Mouse (Mus musculus) intestine, embryonic 14.5 days (tissue): ENCODE results near the gene Ezh1. TPM values are rescaled to one million over a fixed set of nuclear protein-coding genes. Genes with fewer than 3 reads are reported as not detected.

Experiments used
- ATAC-seq: fragments of 200-750 bp; cut with Nextera tagmentation; replicated peaks from 2 replicates; pipeline ENCODE4 v1.8.0; 2017; ENCODE audit warnings: low read depth, moderate number of reproducible peaks, moderate TSS enrichment, moderate library complexity; ENCODE audit not compliant: low FRiP score, low TSS enrichment
- DNase-seq: peaks from one replicate; pipeline ENCODE4 v3.0.0-alpha.2; 2018; ENCODE audit warnings: low spot score
- H3K27ac ChIP-seq: fragments of 300-500 bp; sonication (generic); 2 replicates; pipeline ENCODE4 v1.5.1; 2014; ENCODE audit warnings: low read depth, mild to moderate bottlenecking, control low read depth
- H3K27me3 ChIP-seq: fragments of 300-500 bp; sonication (generic); replicated peaks from 2 replicates; pipeline ENCODE4 v1.6.1; 2014; ENCODE audit warnings: low read length, control low read depth; ENCODE audit not compliant: control insufficient read depth, insufficient read depth
- H3K36me3 ChIP-seq: fragments of 300-500 bp; sonication (generic); 2 replicates; pipeline ENCODE4 v1.6.1; 2014; ENCODE audit warnings: low read length, control low read depth; ENCODE audit not compliant: control insufficient read depth, insufficient read depth
- H3K4me1 ChIP-seq: fragments of 300-500 bp; sonication (generic); replicated peaks from 2 replicates; pipeline ENCODE4 v1.6.1; 2014; ENCODE audit warnings: low read length, control low read depth, mixed read lengths; ENCODE audit not compliant: control insufficient read depth, insufficient read depth
- H3K4me2 ChIP-seq: fragments of 300-500 bp; sonication (generic); 2 replicates; pipeline ENCODE4 v1.6.1; 2014; ENCODE audit warnings: low read length
- H3K4me3 ChIP-seq: fragments of 300-500 bp; sonication (generic); 2 replicates; pipeline ENCODE4 v1.5.1; 2014; ENCODE audit warnings: low read depth, low read length, control low read depth, mixed read lengths
- H3K9ac ChIP-seq: fragments of 300-500 bp; sonication (generic); 2 replicates; pipeline ENCODE4 v1.6.1; 2014; ENCODE audit warnings: mild to moderate bottlenecking, low read length
- H3K9me3 ChIP-seq: fragments of 300-500 bp; sonication (generic); 2 replicates; pipeline ENCODE4 v1.6.1; 2016; ENCODE audit warnings: low read length, control low read depth; ENCODE audit not compliant: control insufficient read depth
- WGBS: fragments of 180-500 bp; shearing (Covaris S2); extraction: QIAGEN DNeasy Blood & Tissue Kit; methylation state at CpG from one replicate; pipeline ENCODE4 v1.1.7; 2014; 5-methylcytosine and 5-hydroxymethylcytosine counted together
- polyA plus RNA-seq: library from polyadenylated mRNA; unstranded; fragments of >200 nt; fragmentation: Nextera tagmentation; extraction: Ambion mirVana; gene quantifications from 2 replicates; pipeline ENCODE4 v1.2.1, GENCODE M21; 2014

Gene Ezh1
- 20.2 and 21.8 TPM in 2 replicates for polyA plus RNA-seq

DNA sequence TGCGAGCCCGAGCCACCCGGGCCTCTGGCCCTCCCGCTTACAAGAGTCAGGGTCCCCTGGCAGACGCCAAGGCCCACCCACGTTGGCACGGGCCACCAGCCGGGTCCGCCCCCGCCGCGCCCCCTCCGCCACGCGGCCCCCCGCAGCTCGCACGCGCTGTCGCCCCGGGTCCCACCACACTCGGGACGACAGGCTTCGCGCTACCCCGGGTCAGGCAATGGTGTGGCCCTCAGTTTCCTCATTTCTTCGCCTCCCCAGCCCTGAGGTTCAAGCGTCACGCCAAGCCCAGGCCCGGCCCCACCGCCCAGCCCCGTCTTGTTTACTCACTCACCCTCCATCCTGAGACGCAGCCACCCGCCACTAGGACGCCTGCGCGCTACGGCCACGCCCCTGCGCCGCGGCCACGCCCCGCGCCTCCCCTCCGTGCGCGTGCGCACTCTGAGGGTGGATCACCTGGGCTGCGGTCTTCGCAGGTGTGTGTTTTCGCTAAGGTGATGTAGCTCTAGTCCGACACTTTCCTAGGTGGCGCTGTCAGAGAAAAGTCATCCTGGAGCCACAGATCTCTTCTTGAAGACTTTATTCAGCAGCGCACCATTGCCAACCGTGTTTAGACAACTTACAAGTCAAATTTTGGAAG, at the start of gene Ezh1:
Gene Ezh1, minus strand, starts transcription at position 399 of the 637 bp plus-strand sequence.
- Histone ChIP-seq H3K36me3 (no peaks in the 10 kb centered on the region), H3K9me3 (no peaks in the 10 kb centered on the region), H3K27ac (peak within 1 kb of the TSS; percentile 51; the same call in 1 of the 2 replicates), H3K9ac (peak within 1 kb of the TSS; percentile 82), H3K27me3 (no peaks in the 10 kb centered on the region), H3K4me3 (peak within 1 kb of the TSS; percentile 91), H3K4me1 (peaks cover 27% of the 10 kb centered on the region), H3K4me2 (peak within 1 kb of the TSS; percentile 75)
- WGBS = 1% methylated on average over 55 of the region's 56 CpGs
- peak; percentile 91 for ATAC-seq
- DNase-seq = peak; percentile 91

- Histone ChIP-seq H3K9ac (no peak overlapping the region), H3K4me1 (peaks cover 29% of the 10 kb centered on the region), H3K9me3 (no peaks in the 10 kb centered on the region), H3K27ac (no peak overlapping the region), H3K4me3 (no peak overlapping the region), H3K36me3 (peaks cover 14% of the 10 kb centered on the region; the same call in 1 of the 2 replicates), H3K4me2 (no peak overlapping the region), H3K27me3 (no peaks in the 10 kb centered on the region)
- no peak for ATAC-seq
- no peak for DNase-seq
- 71% methylated on average over 4 of the region's 4 CpGs for WGBS
Observed at GRCm38 (mm10) chr11:101275309-101275708, 49.0 kb upstream of the Ezh1 start.

GRCm38 (mm10) chr11:101272446-101272845, 46.2 kb upstream of the Ezh1 start:
- no peak for ATAC-seq
- H3K9ac ChIP-seq = no peak overlapping the region
- WGBS = 85% methylated on average over 3 of the region's 3 CpGs

DNA sequence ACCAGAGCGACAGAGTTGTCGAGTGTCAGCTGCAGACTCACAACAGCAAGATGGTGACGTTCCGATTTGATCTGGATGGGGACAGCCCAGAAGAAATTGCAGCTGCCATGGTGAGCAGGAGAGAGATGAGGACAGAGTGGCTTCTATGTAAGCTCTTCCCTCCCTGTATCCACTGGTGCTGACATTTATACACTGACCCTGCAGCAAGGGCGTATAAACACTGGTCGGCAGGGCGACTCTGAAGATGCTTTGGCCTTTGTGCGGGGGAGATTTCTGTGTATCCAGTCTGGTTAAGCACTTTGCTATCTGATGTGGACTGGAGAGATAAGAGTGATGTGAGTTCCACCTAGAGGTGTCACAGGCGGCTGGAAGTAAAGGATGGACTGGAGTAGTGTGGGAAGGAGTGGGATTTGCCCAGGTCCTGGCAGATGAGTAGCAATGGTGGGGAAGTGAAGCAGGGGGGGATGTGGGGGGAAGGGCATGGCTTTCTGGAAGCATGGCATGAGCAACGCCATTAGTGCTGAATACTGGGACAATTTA, 43.4 kb upstream of the Ezh1 start:
- DNase-seq = peak; percentile 76
- no peaks in the 10 kb centered on the region for H3K9me3 ChIP-seq
- 12% methylated on average over 10 of the region's 10 CpGs for WGBS
- H3K27me3 ChIP-seq = peaks cover 8% of the 10 kb centered on the region
- no peak overlapping the region for H3K9ac ChIP-seq
- no peak for ATAC-seq
- 0 out of 2 replicates have a peak, but pooled peaks cover 3% of the 10 kb centered on the region for H3K36me3 ChIP-seq
- no peak overlapping the region for H3K27ac ChIP-seq
- peaks cover 12% of the 10 kb centered on the region for H3K4me1 ChIP-seq
- no peak overlapping the region for H3K4me2 ChIP-seq
- no peak overlapping the region for H3K4me3 ChIP-seq

More at GRCm38 (mm10) chr11:101272446-101272845, 46.2 kb upstream of the Ezh1 start:
- Histone ChIP-seq H3K9me3 (no peaks in the 10 kb centered on the region), H3K4me3 (no peak overlapping the region), H3K4me2 (no peak overlapping the region), H3K27me3 (no peaks in the 10 kb centered on the region), H3K4me1 (peaks cover 22% of the 10 kb centered on the region), H3K36me3 (peaks cover 14% of the 10 kb centered on the region; the same call in 1 of the 2 replicates), H3K27ac (no peak overlapping the region)
- DNase-seq = no peak

GRCm38 (mm10) chr11:101265906-101266305, 39.6 kb upstream of the Ezh1 start:
- ATAC-seq = no peak
- Histone ChIP-seq H3K4me2 (no peak overlapping the region), H3K9ac (no peak overlapping the region)

GRCm38 (mm10) chr11:101264954-101265471, 38.8 kb upstream of the Ezh1 start:
- ATAC-seq = no peak
- Histone ChIP-seq H3K27me3 (peaks cover 31% of the 10 kb centered on the region), H3K9me3 (no peaks in the 10 kb centered on the region), H3K36me3 (no peaks in the 10 kb centered on the region), H3K27ac (no peak overlapping the region), H3K4me3 (peak overlapping the region; percentile 19), H3K4me2 (peak overlapping the region; percentile 50), H3K9ac (0 out of 2 replicates have a peak overlapping the region, but pooled peaks have one; percentile 8), H3K4me1 (peaks cover 36% of the 10 kb centered on the region)
- 14% methylated on average over 31 of the region's 31 CpGs for WGBS
- no peak for DNase-seq

More at GRCm38 (mm10) chr11:101265906-101266305, 39.6 kb upstream of the Ezh1 start:
- Histone ChIP-seq H3K9me3 (no peaks in the 10 kb centered on the region), H3K4me3 (no peak overlapping the region), H3K36me3 (no peaks in the 10 kb centered on the region), H3K27ac (no peak overlapping the region), H3K27me3 (peaks cover 31% of the 10 kb centered on the region), H3K4me1 (peaks cover 36% of the 10 kb centered on the region)
- WGBS = 42% methylated on average over 6 of the region's 6 CpGs
- no peak for DNase-seq

GRCm38 (mm10) chr11:101263989-101264280, 37.7 kb upstream of the Ezh1 start:
- 20% methylated on average over 3 of the region's 3 CpGs for WGBS
- H3K4me2 ChIP-seq = no peak overlapping the region

DNA sequence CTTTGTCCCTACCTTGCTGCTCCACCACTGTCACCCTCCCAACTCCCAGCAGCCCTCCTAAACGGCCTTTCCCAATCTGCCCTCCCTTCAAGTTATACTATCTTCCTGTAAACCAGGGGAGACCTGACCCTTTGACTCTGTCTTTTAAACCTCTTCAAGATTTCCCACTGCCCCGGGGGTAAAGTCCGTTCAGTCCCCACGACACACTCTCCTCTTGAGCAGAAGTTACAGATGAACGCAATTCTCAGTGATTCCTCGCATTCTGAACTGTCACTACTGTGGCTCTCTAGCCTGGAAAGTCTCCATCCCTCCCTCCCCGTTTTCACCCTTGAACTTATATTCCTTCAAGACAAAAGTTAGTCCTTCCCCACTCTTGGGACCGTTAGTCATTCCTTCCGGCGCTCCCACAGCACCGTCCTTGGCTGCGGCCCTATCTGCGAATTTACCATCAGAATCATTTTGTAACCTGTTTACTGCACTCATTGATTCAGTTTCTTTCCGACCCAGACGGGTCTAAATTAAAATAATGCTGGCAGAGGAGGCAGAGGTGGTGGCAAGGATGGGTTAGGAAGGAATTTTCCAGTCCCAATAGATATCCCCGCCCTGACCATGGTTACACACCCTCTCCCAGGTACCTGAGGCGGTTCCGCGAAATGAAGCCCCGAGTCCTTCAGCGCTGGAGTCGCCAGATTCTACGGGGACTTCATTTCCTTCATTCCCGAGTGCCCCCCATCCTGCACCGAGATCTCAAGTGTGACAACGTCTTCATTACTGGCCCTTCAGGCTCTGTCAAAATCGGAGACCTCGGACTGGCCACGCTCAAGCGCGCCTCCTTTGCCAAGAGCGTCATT, 37.1 kb upstream of the Ezh1 start:
- peaks cover 31% of the 10 kb centered on the region for H3K27me3 ChIP-seq
- H3K4me3 ChIP-seq = peak overlapping the region; percentile 63; the same call in 1 of the 2 replicates
- H3K36me3 ChIP-seq = no peaks in the 10 kb centered on the region; the same call in 1 of the 2 replicates
- H3K9ac ChIP-seq = no peak overlapping the region
- ATAC-seq (no peak), DNase-seq (no peak)
- peaks cover 45% of the 10 kb centered on the region for H3K4me1 ChIP-seq
- no peak overlapping the region for H3K27ac ChIP-seq
- H3K9me3 ChIP-seq = no peaks in the 10 kb centered on the region
- 20% methylated on average over 32 of the region's 32 CpGs for WGBS
- H3K4me2 ChIP-seq = peak overlapping the region; percentile 98; the same call in 1 of the 2 replicates

More at GRCm38 (mm10) chr11:101263989-101264280, 37.7 kb upstream of the Ezh1 start:
- Histone ChIP-seq H3K9ac (no peak overlapping the region), H3K4me1 (peaks cover 39% of the 10 kb centered on the region), H3K27ac (no peak overlapping the region), H3K9me3 (no peaks in the 10 kb centered on the region), H3K27me3 (peaks cover 31% of the 10 kb centered on the region), H3K4me3 (no peak overlapping the region), H3K36me3 (no peaks in the 10 kb centered on the region)
- ATAC-seq (no peak), DNase-seq (no peak)
